Mouse (Mus musculus): ENCODE measurements around the gene Tom1l2.
A peak's percentile ranks its signal among the peaks of the same experiment; 100 is the strongest.

Gene Tom1l2

GRCm38 (mm10) chr11:60265271-60265985 is 87.3 kb downstream of the Tom1l2 start:
- DNase-seq (ENCODE audit: low spot score in 2 of 2), result no peak

- no peak for DNase-seq (ENCODE audit: low spot score in 2 of 2)
These were observed 88.1 kb downstream of the Tom1l2 start for GRCm38 (mm10) chr11:60264651-60265050.

GRCm38 (mm10) chr11:60262396-60262795 is 90.3 kb downstream of the Tom1l2 start:
- no peak for DNase-seq (ENCODE audit: low spot score in 2 of 2)

GRCm38 (mm10) chr11:60260743-60261142 is 92.0 kb downstream of the Tom1l2 start:
- no peak for DNase-seq (ENCODE audit: low spot score in 2 of 2)

- DNase-seq (ENCODE audit: low spot score in 2 of 2), result no peak
These were observed 95.0 kb downstream of the Tom1l2 start for GRCm38 (mm10) chr11:60257696-60258095.

- no peak for DNase-seq (ENCODE audit: low spot score in 2 of 2)
These were observed 96.0 kb downstream of the Tom1l2 start for GRCm38 (mm10) chr11:60256713-60257112.

GRCm38 (mm10) chr11:60256176-60256681 is 96.5 kb downstream of the Tom1l2 start:
- no peak for DNase-seq (ENCODE audit: low spot score in 2 of 2)

GRCm38 (mm10) chr11:60255639-60256038 is 97.1 kb downstream of the Tom1l2 start:
- DNase-seq (ENCODE audit: low spot score in 2 of 2), result no peak

- DNase-seq (ENCODE audit: low spot score in 2 of 2), result no peak
These were observed 97.5 kb downstream of the Tom1l2 start for GRCm38 (mm10) chr11:60255181-60255580.

- no peak for DNase-seq (ENCODE audit: low spot score in 2 of 2)
These were observed 98.4 kb downstream of the Tom1l2 start for GRCm38 (mm10) chr11:60254308-60254707.

- DNase-seq (ENCODE audit: low spot score in 2 of 2), result no peak
These were observed 99.2 kb downstream of the Tom1l2 start for GRCm38 (mm10) chr11:60253546-60253945.

GRCm38 (mm10) chr11:60250971-60251643 is 101.6 kb downstream of the Tom1l2 start:
- peak in 1 of 2 experiments; percentile 57 for DNase-seq (ENCODE audit: low spot score in 2 of 2)

GRCm38 (mm10) chr11:60249885-60250284 is 102.8 kb downstream of the Tom1l2 start:
- DNase-seq (ENCODE audit: low spot score in 2 of 2), result no peak

GRCm38 (mm10) chr11:60248596-60249404 is 103.9 kb downstream of the Tom1l2 start:
- no peak for DNase-seq (ENCODE audit: low spot score in 2 of 2)

- no peak for DNase-seq (ENCODE audit: low spot score in 2 of 2)
These were observed 104.8 kb downstream of the Tom1l2 start for GRCm38 (mm10) chr11:60247753-60248550.

GRCm38 (mm10) chr11:60246077-60246476 is 106.6 kb downstream of the Tom1l2 start:
- DNase-seq (ENCODE audit: low spot score in 2 of 2), result no peak

GRCm38 (mm10) chr11:60244503-60245143 is 108.1 kb downstream of the Tom1l2 start:
- no peak for DNase-seq (ENCODE audit: low spot score in 2 of 2)

- DNase-seq (ENCODE audit: low spot score in 2 of 2), result no peak
These were observed 112.2 kb downstream of the Tom1l2 start for GRCm38 (mm10) chr11:60240509-60240908.

- no peak for DNase-seq (ENCODE audit: low spot score in 2 of 2)
These were observed 117.4 kb downstream of the Tom1l2 start for GRCm38 (mm10) chr11:60235351-60235750.

- DNase-seq (ENCODE audit: low spot score in 2 of 2), result no peak
These were observed 119.5 kb downstream of the Tom1l2 start for GRCm38 (mm10) chr11:60233235-60233634.
